Mouse (Mus musculus) kidney, embryonic 16.5 days (tissue): ENCODE measurements around the gene Rbm44. TPM values are rescaled to one million over a fixed set of nuclear protein-coding genes. Genes with fewer than 3 reads are reported as not detected.

Experiments used
- ATAC-seq: fragments of 200-750 bp; cut with Nextera tagmentation; 2 replicates; pipeline ENCODE4 v1.8.0; 2017; ENCODE audit warnings: moderate TSS enrichment; ENCODE audit not compliant: low FRiP score, low TSS enrichment
- H3K27ac ChIP-seq: fragments of 300-500 bp; sonication (generic); 2 replicates; pipeline ENCODE4 v1.5.1; 2014; ENCODE audit warnings: low read length
- H3K27me3 ChIP-seq: fragments of 300-500 bp; sonication (generic); 2 replicates; pipeline ENCODE4 v1.6.1; 2014; ENCODE audit warnings: low read length, control low read depth, mixed read lengths; ENCODE audit not compliant: insufficient read depth
- H3K36me3 ChIP-seq: fragments of 300-500 bp; sonication (generic); 2 replicates; pipeline ENCODE4 v1.6.1; 2014; ENCODE audit warnings: low read length, control low read depth, mixed read lengths; ENCODE audit not compliant: insufficient read depth
- H3K4me1 ChIP-seq: fragments of 300-500 bp; sonication (generic); 2 replicates; pipeline ENCODE4 v1.6.1; 2014; ENCODE audit warnings: low read length, control low read depth, mixed read lengths; ENCODE audit not compliant: insufficient read depth
- H3K4me2 ChIP-seq: fragments of 300-500 bp; sonication (generic); replicated peaks from 2 replicates; pipeline ENCODE4 v1.6.1; 2014; ENCODE audit warnings: low read depth, low read length
- H3K4me3 ChIP-seq: fragments of 300-500 bp; sonication (generic); 2 replicates; pipeline ENCODE4 v1.5.1; 2014; ENCODE audit warnings: mild to moderate bottlenecking, low read length
- H3K9ac ChIP-seq: fragments of 300-500 bp; sonication (generic); replicated peaks from 2 replicates; pipeline ENCODE4 v1.6.1; 2014; ENCODE audit warnings: low read length
- H3K9me3 ChIP-seq: fragments of 300-500 bp; sonication (generic); 2 replicates; pipeline ENCODE4 v1.6.1; 2016; ENCODE audit warnings: low read length, control low read depth
- WGBS: fragments of 180-500 bp; shearing (Covaris S2); extraction: QIAGEN DNeasy Blood & Tissue Kit; methylation state at CpG from one replicate; pipeline ENCODE4 v1.1.7; 2014; 5-methylcytosine and 5-hydroxymethylcytosine counted together
- polyA plus RNA-seq: library from polyadenylated mRNA; unstranded; fragments of >200 nt; fragmentation: Nextera tagmentation; extraction: Ambion mirVana; gene quantifications from 2 replicates; pipeline ENCODE4 v1.2.1, GENCODE M21; 2015

The Rbm44 gene
- polyA plus RNA-seq, 1 experiment from 2014 or later: 0.50 TPM

GRCm38 (mm10) chr1:91174796-91175195 lies 29.9 kb downstream of the Rbm44 start:
- Histone ChIP-seq H3K9ac (no peak overlapping the region), H3K9me3 (no peaks in the 10 kb centered on the region), H3K27ac (no peak overlapping the region), H3K4me2 (no peak overlapping the region), H3K4me3 (no peak overlapping the region), H3K27me3 (peaks cover 11% of the 10 kb centered on the region), H3K36me3 (no peaks in the 10 kb centered on the region), H3K4me1 (peaks cover 7% of the 10 kb centered on the region)
- no peak for ATAC-seq
- 91% methylated on average over 5 of the region's 5 CpGs for WGBS

- no peak overlapping the region for H3K4me3 ChIP-seq
- H3K27ac ChIP-seq: no peak overlapping the region
- 51% methylated on average over 3 of the region's 3 CpGs for WGBS
- H3K9ac ChIP-seq: no peak overlapping the region
- H3K4me1 ChIP-seq: peaks cover 11% of the 10 kb centered on the region
- no peaks in the 10 kb centered on the region for H3K36me3 ChIP-seq
- H3K4me2 ChIP-seq: no peak overlapping the region
- peaks cover 13% of the 10 kb centered on the region for H3K27me3 ChIP-seq
- no peaks in the 10 kb centered on the region for H3K9me3 ChIP-seq
- no peak for ATAC-seq
Measured at GRCm38 (mm10) chr1:91176026-91176425, 31.1 kb downstream of the Rbm44 start.

- Histone ChIP-seq H3K4me1 (peaks cover 18% of the 10 kb centered on the region), H3K27ac (no peak overlapping the region), H3K9me3 (no peaks in the 10 kb centered on the region), H3K36me3 (no peaks in the 10 kb centered on the region), H3K4me2 (no peak overlapping the region), H3K9ac (no peak overlapping the region), H3K27me3 (peaks cover 13% of the 10 kb centered on the region), H3K4me3 (no peak overlapping the region)
- WGBS: 81% methylated on average over 4 of the region's 4 CpGs
- ATAC-seq: no peak
Measured at GRCm38 (mm10) chr1:91176871-91177270, 32.0 kb downstream of the Rbm44 start.

- peaks cover 24% of the 10 kb centered on the region for H3K4me1 ChIP-seq
- ATAC-seq: peak; percentile 83
- 27% methylated on average over 5 of the region's 5 CpGs for WGBS
- H3K27ac ChIP-seq: no peak overlapping the region
- H3K9ac ChIP-seq: no peak overlapping the region
- H3K27me3 ChIP-seq: peaks cover 20% of the 10 kb centered on the region
- no peaks in the 10 kb centered on the region for H3K36me3 ChIP-seq
- H3K4me3 ChIP-seq: no peak overlapping the region
- H3K9me3 ChIP-seq: no peaks in the 10 kb centered on the region
- H3K4me2 ChIP-seq: 0 out of 2 replicates have a peak overlapping the region, but pooled peaks have one; percentile 80
Measured at GRCm38 (mm10) chr1:91179086-91179485, 34.2 kb downstream of the Rbm44 start.

GRCm38 (mm10) chr1:91179533-91180173 lies 34.8 kb downstream of the Rbm44 start, which contains the start of gene Ramp1:
TSS of gene Ramp1 (plus strand) at chr1:91179822.
- 5% methylated on average over 37 of the region's 37 CpGs for WGBS
- peak; percentile 50; the same call in 1 of the 2 replicates for ATAC-seq
- H3K27me3 ChIP-seq: peaks cover 20% of the 10 kb centered on the region
- H3K4me2 ChIP-seq: peak within 1 kb of the TSS; percentile 80
- no peaks in the 10 kb centered on the region for H3K9me3 ChIP-seq
- H3K36me3 ChIP-seq: no peaks in the 10 kb centered on the region
- peaks cover 24% of the 10 kb centered on the region for H3K4me1 ChIP-seq
- peak within 1 kb of the TSS; percentile 46 for H3K4me3 ChIP-seq
- no peak within 1 kb of the TSS for H3K27ac ChIP-seq
- peak within 1 kb of the TSS; percentile 54 for H3K9ac ChIP-seq

- no peak for ATAC-seq
- H3K9ac ChIP-seq: peak overlapping the region; percentile 54
- no peaks in the 10 kb centered on the region for H3K36me3 ChIP-seq
- 6% methylated on average over 14 of the region's 14 CpGs for WGBS
- H3K9me3 ChIP-seq: no peaks in the 10 kb centered on the region
- peaks cover 24% of the 10 kb centered on the region for H3K4me1 ChIP-seq
- H3K4me3 ChIP-seq: peak overlapping the region; percentile 46
- H3K27me3 ChIP-seq: peaks cover 20% of the 10 kb centered on the region
- H3K27ac ChIP-seq: no peak overlapping the region
- H3K4me2 ChIP-seq: peak overlapping the region; percentile 80
Measured at GRCm38 (mm10) chr1:91180174-91180565, 35.3 kb downstream of the Rbm44 start.

- no peak overlapping the region for H3K27ac ChIP-seq
- no peaks in the 10 kb centered on the region for H3K9me3 ChIP-seq
- ATAC-seq: no peak
- H3K4me2 ChIP-seq: no peak overlapping the region
- no peak overlapping the region for H3K9ac ChIP-seq
- 70% methylated on average over 6 of the region's 6 CpGs for WGBS
- peaks cover 20% of the 10 kb centered on the region for H3K27me3 ChIP-seq
- peaks cover 24% of the 10 kb centered on the region for H3K4me1 ChIP-seq
- no peak overlapping the region for H3K4me3 ChIP-seq
- H3K36me3 ChIP-seq: no peaks in the 10 kb centered on the region
Measured at GRCm38 (mm10) chr1:91180723-91181122, 35.8 kb downstream of the Rbm44 start.

- H3K9ac ChIP-seq: no peak overlapping the region
- H3K9me3 ChIP-seq: 0 out of 2 replicates have a peak, but pooled peaks cover under 1% of the 10 kb centered on the region
- peaks cover 24% of the 10 kb centered on the region for H3K4me1 ChIP-seq
- no peak overlapping the region for H3K4me3 ChIP-seq
- peaks cover 20% of the 10 kb centered on the region for H3K27me3 ChIP-seq
- H3K36me3 ChIP-seq: no peaks in the 10 kb centered on the region
- WGBS: 40% methylated on average over 5 of the region's 5 CpGs
- H3K27ac ChIP-seq: no peak overlapping the region
- peak; percentile 52 for ATAC-seq
- H3K4me2 ChIP-seq: peak overlapping the region; percentile 19; the same call in 1 of the 2 replicates
Measured at GRCm38 (mm10) chr1:91181261-91181660, 36.4 kb downstream of the Rbm44 start.

- ATAC-seq: no peak
- H3K4me3 ChIP-seq: no peak overlapping the region
- WGBS: 35% methylated on average over 12 of the region's 12 CpGs
Measured at GRCm38 (mm10) chr1:91181784-91182450, 37.0 kb downstream of the Rbm44 start.

GRCm38 (mm10) chr1:91183305-91183704 lies 38.4 kb downstream of the Rbm44 start:
- Histone ChIP-seq H3K27me3 (peaks cover 20% of the 10 kb centered on the region), H3K4me1 (peaks cover 24% of the 10 kb centered on the region), H3K9me3 (0 out of 2 replicates have a peak, but pooled peaks cover 6% of the 10 kb centered on the region), H3K36me3 (no peaks in the 10 kb centered on the region), H3K4me3 (no peak overlapping the region), H3K4me2 (no peak overlapping the region), H3K27ac (no peak overlapping the region), H3K9ac (no peak overlapping the region)
- 83% methylated on average over 10 of the region's 10 CpGs for WGBS
- ATAC-seq: no peak

More at GRCm38 (mm10) chr1:91181784-91182450, 37.0 kb downstream of the Rbm44 start:
- H3K4me1 ChIP-seq: peaks cover 24% of the 10 kb centered on the region
- H3K9me3 ChIP-seq: 0 out of 2 replicates have a peak, but pooled peaks cover 6% of the 10 kb centered on the region
- H3K27ac ChIP-seq: no peak overlapping the region
- peaks cover 20% of the 10 kb centered on the region for H3K27me3 ChIP-seq
- H3K36me3 ChIP-seq: no peaks in the 10 kb centered on the region
- H3K4me2 ChIP-seq: peak overlapping the region; percentile 19; the same call in 1 of the 2 replicates
- no peak overlapping the region for H3K9ac ChIP-seq
